Mouse (Mus musculus) embryo, embryonic 11.5 days (tissue): ENCODE results near the gene Prr36.
"Not testable (repeated sequence)": the region's sequence is repeated elsewhere in the genome, so short reads cannot be mapped to it uniquely, and the experiment has no call there.

Source experiments
- DNase-seq: peaks from one replicate; pipeline ENCODE4 v3.0.0-alpha.2; 2012; ENCODE audit warnings: low read depth, low spot score

The Prr36 gene

GRCm38 (mm10) chr8:4216791-4217621 lies at the start of gene Prr36:
Prr36 (minus strand) TSS chr8:4217459.
- DNase-seq, result no peak

DNA sequence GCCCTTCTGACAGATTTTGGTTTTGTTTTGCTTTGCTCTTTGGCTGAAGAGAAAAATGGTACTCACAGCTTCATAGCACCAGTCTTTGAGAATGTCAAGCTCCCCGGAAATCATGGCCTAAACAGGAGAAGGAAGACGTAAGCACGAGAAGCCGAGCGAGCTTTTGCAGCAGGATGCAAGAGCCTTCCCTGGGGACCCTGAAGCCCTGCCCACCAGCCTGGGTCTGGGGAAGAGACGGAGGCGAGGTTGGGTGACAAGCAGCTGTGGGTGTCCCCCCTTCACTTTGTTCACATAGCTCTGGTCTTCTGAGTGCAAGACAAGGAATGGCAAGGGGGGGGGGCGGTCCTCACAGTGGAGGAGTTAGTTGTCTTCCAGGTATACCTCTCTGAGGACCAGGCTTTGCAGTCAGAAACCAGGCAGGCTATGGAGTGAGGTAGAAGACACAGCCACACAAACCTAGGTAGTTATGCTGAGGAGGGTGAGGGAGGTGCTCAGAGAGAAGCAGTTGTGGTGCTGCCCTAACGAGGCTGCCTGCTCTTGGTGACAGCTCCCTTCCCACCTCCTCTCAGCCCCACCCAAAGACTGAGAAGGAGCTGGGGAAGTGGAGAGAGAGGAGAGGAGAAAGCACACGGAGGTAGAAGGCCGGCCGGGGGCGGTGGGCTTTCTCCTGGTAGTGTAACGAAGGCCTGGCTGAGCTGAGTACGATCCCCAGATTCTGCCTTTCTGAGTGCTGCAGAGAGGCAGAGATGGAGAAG lies 48.1 kb upstream of the Prr36 start:
- no peak for DNase-seq

DNA sequence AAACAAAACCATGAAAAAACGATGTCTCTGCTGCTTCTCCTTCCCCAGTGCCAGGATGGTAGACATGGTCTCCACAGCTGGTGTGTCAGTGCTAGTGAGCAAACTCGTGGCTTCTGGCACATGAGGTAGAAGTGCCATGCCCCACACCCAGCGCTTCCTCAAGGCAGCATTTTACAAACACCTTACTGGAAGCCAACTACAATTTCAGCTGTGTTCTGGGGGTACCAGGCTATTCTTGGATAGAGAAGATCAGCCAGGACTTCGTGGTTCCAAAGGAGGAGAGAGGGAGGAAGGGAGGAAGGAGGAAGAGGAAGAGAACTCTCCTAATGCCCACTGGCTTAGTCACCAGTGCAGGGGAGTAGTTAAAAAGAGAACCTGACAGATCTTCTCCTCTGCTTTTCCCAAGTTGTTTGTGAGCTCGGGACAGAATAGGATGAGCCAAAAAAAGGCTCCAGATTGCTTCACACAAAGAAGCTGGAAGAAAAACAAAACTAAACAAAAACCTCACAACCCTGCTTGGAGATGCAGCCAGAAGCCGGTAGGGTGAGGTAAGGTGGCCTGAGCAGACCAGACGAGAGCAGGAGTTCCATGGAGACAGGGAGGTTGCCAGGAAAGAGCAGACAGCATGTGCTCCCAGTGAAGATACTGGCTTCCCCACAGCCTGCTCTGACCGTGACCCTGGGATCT lies 46.0 kb upstream of the Prr36 start:
- DNase-seq, result no peak

DNA sequence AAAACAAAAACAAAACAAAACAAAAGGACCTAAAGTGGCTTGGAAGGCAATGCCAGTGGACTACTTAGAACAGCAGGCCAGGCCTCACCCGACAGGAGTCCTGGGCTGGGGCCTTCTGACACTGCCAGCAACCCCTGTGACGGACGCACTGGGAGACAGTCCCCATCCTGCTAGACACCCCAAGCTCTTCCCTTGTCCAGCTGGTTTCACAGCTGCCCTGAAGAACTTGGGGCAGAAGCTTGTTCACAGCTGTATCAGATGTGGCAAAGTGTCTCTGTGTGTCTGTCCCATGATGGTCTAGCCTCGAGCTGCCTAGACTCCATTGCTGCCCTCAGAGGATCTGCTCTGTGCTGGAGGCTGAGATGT lies 42.5 kb upstream of the Prr36 start:
- no peak for DNase-seq

GRCm38 (mm10) chr8:4259125-4259804 lies 42.0 kb upstream of the Prr36 start, which contains the start of gene Ctxn1:
Ctxn1 (minus strand) TSS chr8:4259274.
- peak; percentile 90 for DNase-seq

- DNase-seq, result peak; percentile 67
These were observed 41.4 kb upstream of the Prr36 start for GRCm38 (mm10) chr8:4258678-4259077.

DNA sequence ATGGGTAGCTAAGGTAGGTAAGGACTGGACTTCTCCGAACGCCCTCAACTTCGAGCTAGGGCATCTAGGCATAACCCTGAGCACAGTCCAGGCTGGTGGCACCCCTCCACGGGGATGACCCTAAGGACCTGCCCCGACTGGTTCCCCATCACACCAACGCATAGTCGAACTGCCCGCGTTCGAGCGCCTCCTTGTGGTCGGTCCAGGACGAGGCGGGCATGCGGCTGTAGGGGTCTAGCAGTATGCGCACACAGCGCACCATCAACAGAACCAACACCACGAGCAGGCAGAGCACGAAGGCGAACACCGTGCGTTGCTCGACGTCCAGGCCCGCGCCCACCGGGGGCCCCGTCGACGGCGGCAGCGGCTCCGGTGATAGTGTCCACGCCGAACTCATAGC lies 41.0 kb upstream of the Prr36 start:
- peak; percentile 69 for DNase-seq

DNA sequence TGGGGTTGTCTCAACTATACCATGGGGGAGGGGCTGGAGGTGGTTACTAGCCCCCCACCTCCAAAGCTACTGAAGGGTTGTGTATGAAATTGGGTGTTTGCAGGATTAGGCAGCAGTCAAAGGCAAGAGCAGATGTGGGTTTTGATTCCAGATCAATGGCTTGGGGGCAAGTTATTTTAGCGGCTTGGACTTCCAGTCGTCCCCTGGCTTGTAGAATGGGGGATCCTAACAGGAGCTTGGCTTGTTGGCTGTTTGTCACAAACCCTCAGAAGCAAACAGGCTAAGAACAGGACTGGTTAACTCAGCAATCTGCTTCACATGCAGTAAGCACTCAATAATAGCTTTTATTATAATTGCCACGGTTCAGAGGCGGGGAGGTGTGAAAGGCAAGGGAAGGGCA lies 40.1 kb upstream of the Prr36 start:
- no peak for DNase-seq

- DNase-seq, result no peak
These were observed 39.7 kb upstream of the Prr36 start for GRCm38 (mm10) chr8:4256911-4257310.

- DNase-seq, result not testable (repeated sequence)
These were observed 38.2 kb upstream of the Prr36 start for GRCm38 (mm10) chr8:4255471-4255870.

DNA sequence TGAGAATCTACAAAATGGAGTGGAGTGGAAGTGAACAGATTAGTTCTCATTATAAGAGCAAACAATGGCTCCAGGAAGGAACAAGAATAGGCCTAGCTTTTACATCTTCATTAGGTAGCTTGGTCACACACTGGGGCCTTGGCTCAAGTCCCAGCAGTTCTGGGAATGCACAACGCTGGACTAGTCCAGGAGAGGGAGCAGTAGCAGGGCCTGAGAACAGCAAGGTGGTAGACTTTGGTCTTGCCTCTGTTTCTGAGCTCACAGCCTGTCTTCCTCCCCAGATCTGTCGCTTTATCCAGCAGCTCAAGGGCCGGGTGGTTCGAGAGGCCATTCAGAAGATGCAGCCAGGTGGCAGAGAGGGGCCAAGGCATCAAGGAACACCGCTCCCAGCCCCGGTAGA lies 36.7 kb upstream of the Prr36 start:
- no peak for DNase-seq

DNA sequence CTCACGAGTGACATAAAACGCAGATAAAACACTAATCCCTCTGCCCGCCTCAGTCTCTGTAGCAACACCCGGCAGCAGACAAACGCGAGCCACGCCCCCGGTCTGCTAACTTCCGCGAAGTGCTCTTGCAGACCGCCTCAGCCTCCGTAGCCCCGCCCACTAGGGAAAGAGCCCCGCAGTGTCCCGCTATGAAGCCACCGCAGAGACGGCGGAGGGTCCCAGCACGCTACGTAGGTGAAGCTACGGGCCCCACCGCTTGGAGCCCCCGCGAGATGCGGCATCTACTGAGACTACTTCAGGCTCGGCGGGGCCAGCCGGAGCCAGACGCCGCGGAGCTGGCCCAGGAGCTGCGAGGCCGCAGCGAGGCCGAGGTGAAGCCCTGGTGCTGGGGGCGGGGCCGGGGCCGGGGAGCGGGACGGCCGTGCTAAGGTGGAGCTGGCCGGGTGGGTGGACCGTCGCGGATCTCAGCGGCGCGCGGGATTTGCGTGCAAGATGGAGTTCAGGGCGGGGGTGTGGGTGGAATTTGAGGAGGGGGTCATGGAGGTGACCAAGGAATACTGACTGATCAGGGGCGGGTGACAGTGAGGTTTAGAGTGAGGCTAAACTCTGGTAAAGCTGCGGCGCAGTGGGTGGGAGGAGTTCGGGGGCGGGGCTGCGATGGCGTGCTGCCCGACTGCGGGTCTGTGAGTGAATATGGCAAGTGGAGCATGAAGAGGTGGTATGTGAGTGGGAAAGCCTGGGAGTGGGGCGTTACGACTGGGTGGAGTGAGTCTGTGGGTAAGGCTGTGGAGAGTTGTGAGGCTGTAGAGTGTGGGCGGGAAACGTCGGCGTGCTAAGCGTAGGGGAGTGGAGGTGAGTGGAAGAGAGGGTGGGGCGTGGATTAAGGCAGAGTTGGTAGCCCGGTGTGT lies 35.9 kb upstream of the Prr36 start, which contains the start of gene Snapc2:
Gene Snapc2 (plus strand): TSS at position 147 of the 908 bp plus-strand sequence.
- peak; percentile 92 for DNase-seq

- no peak for DNase-seq
These were observed 35.0 kb upstream of the Prr36 start for GRCm38 (mm10) chr8:4252116-4252760.

GRCm38 (mm10) chr8:4250306-4250970 lies 33.2 kb upstream of the Prr36 start:
- DNase-seq, result peak; percentile 55

DNA sequence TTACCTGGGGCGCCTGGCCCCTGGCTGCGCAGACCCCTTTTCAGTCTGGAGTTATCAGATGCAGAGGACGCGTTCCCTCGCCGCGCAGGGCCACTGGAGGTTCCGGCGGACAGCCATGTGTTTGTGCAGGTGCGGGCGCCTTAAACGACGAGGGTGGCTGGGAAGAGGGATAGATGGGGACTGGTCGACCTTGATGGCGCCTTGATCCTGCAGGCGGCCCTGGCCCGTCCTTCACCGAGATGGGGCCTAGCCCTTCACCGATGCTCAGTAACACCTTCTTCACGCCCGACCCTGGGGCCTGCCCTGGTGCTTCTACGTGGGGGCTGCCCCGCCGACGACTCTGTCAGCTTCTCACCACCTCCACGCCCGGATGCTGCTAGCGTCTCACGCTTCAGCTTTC lies 32.0 kb upstream of the Prr36 start:
- no peak for DNase-seq

- no peak for DNase-seq
These were observed 30.8 kb upstream of the Prr36 start, which contains the start of gene Tgfbr3l for GRCm38 (mm10) chr8:4247951-4248540. Tgfbr3l (plus strand) TSS chr8:4248214.

GRCm38 (mm10) chr8:4247241-4247640 lies 30.0 kb upstream of the Prr36 start:
- no peak for DNase-seq

GRCm38 (mm10) chr8:4245737-4246136 lies 28.5 kb upstream of the Prr36 start:
- DNase-seq, result no peak

- DNase-seq, result no peak
These were observed 27.8 kb upstream of the Prr36 start for GRCm38 (mm10) chr8:4245061-4245460.
